Mouse (Mus musculus) layer of hippocampus, adult 2 months (tissue): ENCODE measurements around the gene Tbc1d2b. TPM values are rescaled to one million over a fixed set of nuclear protein-coding genes. Genes with fewer than 3 reads are reported as not detected.

Experiments
- DNase-seq, 2 experiments: peaks; one replicate each; pipeline ENCODE4 v3.0.0; 2022; ENCODE audit warnings: low spot score in 2 of 2
- H3K27ac ChIP-seq: fragments of 200-600 bp; 2 replicates; pipeline ENCODE4 v1.8.1; 2022
- H3K4me3 ChIP-seq: fragments of 200-600 bp; 2 replicates; pipeline ENCODE4 v1.8.1; 2022; ENCODE audit warnings: mild to moderate bottlenecking
- CTCF ChIP-seq: fragments of 200-600 bp; conservative IDR thresholded peaks from 2 replicates; pipeline ENCODE4 v1.8.1; 2022; ENCODE audit warnings: antibody characterized with exemption, mild to moderate bottlenecking, moderate library complexity
- total RNA-seq, 2 experiments: library from RNA; stranded (reverse); gene quantifications; 2 replicates each; pipeline ENCODE4 v1.2.3; 2021

The Tbc1d2b gene
- total RNA-seq, 2 experiments from 2014 or later = 9.5 to 9.7 TPM

GRCm38 (mm10) chr9:90232781-90233690 lies 37.6 kb downstream of the Tbc1d2b start:
- DNase-seq = no peak
- TF ChIP-seq CTCF = no peak
- H3K4me3 ChIP-seq = no peak overlapping the region
- H3K27ac ChIP-seq = no peak overlapping the region

GRCm38 (mm10) chr9:90227171-90227570 lies 43.4 kb downstream of the Tbc1d2b start:
- DNase-seq = no peak
- H3K27ac ChIP-seq = peak overlapping the region; percentile 67; the same call in 1 of the 2 replicates
- H3K4me3 ChIP-seq = no peak overlapping the region
- TF ChIP-seq CTCF = peak; percentile 55

GRCm38 (mm10) chr9:90226742-90227096 lies 43.9 kb downstream of the Tbc1d2b start:
- no peak overlapping the region; the same call in 1 of the 2 replicates for H3K4me3 ChIP-seq
- no peak for TF ChIP-seq CTCF
- no peak for DNase-seq
- H3K27ac ChIP-seq = peak overlapping the region; percentile 67

- peak overlapping the region; percentile 67 for H3K27ac ChIP-seq
- TF ChIP-seq CTCF = no peak
- peak in 1 of 2 experiments; percentile 30 for DNase-seq
- no peak overlapping the region; the same call in 1 of the 2 replicates for H3K4me3 ChIP-seq
Measured at GRCm38 (mm10) chr9:90226081-90226741, 44.4 kb downstream of the Tbc1d2b start.

- DNase-seq = no peak
- Histone ChIP-seq H3K4me3 (no peak overlapping the region), H3K27ac (no peak overlapping the region)
- TF ChIP-seq CTCF = no peak
Measured at GRCm38 (mm10) chr9:90222275-90222674, 48.3 kb downstream of the Tbc1d2b start.

GRCm38 (mm10) chr9:90217501-90217900 lies 53.1 kb downstream of the Tbc1d2b start:
- DNase-seq = no peak
- Histone ChIP-seq H3K4me3 (no peak overlapping the region), H3K27ac (no peak overlapping the region)
- no peak for TF ChIP-seq CTCF

GRCm38 (mm10) chr9:90216259-90217001 lies 54.2 kb downstream of the Tbc1d2b start:
- no peak overlapping the region for H3K27ac ChIP-seq
- TF ChIP-seq CTCF = no peak

GRCm38 (mm10) chr9:90213127-90213526 lies 57.5 kb downstream of the Tbc1d2b start:
- DNase-seq = no peak
- TF ChIP-seq CTCF = no peak
- no peak overlapping the region for H3K4me3 ChIP-seq
- H3K27ac ChIP-seq = no peak overlapping the region

More at GRCm38 (mm10) chr9:90216259-90217001, 54.2 kb downstream of the Tbc1d2b start:
- H3K4me3 ChIP-seq = no peak overlapping the region
- DNase-seq = no peak

- DNase-seq = no peak
- no peak overlapping the region for H3K27ac ChIP-seq
- no peak for TF ChIP-seq CTCF
- no peak overlapping the region for H3K4me3 ChIP-seq
Measured at GRCm38 (mm10) chr9:90208655-90209054, 61.9 kb downstream of the Tbc1d2b start.

GRCm38 (mm10) chr9:90207808-90208207 lies 62.8 kb downstream of the Tbc1d2b start:
- H3K4me3 ChIP-seq = no peak overlapping the region
- no peak for TF ChIP-seq CTCF

GRCm38 (mm10) chr9:90206500-90206899 lies 64.1 kb downstream of the Tbc1d2b start:
- TF ChIP-seq CTCF = peak; percentile 93
- peak; percentile 71 to 91 for DNase-seq
- no peak overlapping the region for H3K4me3 ChIP-seq

More at GRCm38 (mm10) chr9:90207808-90208207, 62.8 kb downstream of the Tbc1d2b start:
- no peak for DNase-seq
- no peak overlapping the region for H3K27ac ChIP-seq

GRCm38 (mm10) chr9:90204396-90204915 lies 66.1 kb downstream of the Tbc1d2b start:
- Histone ChIP-seq H3K27ac (no peak overlapping the region), H3K4me3 (no peak overlapping the region)
- DNase-seq = no peak
- TF ChIP-seq CTCF = peak; percentile 70

More at GRCm38 (mm10) chr9:90206500-90206899, 64.1 kb downstream of the Tbc1d2b start:
- no peak overlapping the region for H3K27ac ChIP-seq

GRCm38 (mm10) chr9:90203233-90203632 lies 67.4 kb downstream of the Tbc1d2b start:
- DNase-seq = no peak
- TF ChIP-seq CTCF = no peak
- H3K27ac ChIP-seq = no peak overlapping the region
- no peak overlapping the region for H3K4me3 ChIP-seq
